Mouse (Mus musculus) cerebellum, adult 11-12 months (tissue): ENCODE results near the gene Ush2a.
A peak's percentile ranks its signal among the peaks of the same experiment; 100 is the strongest.

Experiments
- DNase-seq: peaks from one replicate; pipeline ENCODE4 v3.0.0; 2022

Gene Ush2a

DNA sequence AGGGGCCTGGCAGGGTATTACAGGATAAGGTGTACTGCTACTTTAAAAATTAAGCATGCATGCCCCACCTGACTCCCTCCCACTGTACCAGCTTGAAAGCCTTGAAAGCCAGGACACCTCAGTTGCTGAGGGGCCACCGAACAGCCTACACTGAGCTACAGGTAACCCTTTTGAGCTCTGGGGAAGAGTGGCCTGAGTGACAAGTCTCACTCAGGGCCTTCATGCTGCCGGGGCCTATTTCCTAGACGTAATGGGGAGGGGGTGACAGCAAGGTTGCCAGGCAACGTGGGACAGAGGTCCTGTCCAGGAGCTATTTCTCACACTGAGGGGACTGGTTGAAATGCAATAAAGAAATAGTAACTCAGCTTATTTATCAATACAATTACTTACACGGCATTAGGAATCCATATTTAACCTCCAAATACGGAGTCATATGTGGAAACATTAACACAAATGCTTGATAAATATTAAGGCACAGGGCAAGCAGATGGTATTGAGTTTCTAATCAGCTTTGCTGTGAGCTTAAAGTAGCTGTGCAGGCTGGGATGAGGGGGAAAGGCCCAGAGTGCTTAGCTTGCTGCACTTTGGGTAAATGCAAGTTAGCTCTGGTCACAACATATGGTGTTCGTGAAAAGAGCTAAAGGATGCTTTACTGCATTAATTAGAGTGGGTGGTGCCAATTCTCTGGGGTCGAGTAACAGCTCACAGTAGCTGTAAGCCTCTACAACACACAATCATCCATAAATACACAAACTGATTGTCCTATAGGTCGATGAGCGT lies at the start of gene Ush2a:
Gene Ush2a, plus strand, starts transcription at position 121 of the 780 bp plus-strand sequence.
- no peak for DNase-seq

GRCm38 (mm10) chr1:188214885-188215611 lies 46.8 kb upstream of the Ush2a start:
- DNase-seq = no peak

- no peak for DNase-seq
These were observed 40.5 kb upstream of the Ush2a start for GRCm38 (mm10) chr1:188221226-188221792.

GRCm38 (mm10) chr1:188233036-188233724 lies 28.6 kb upstream of the Ush2a start:
- no peak for DNase-seq

GRCm38 (mm10) chr1:188238636-188239035 lies 23.2 kb upstream of the Ush2a start:
- no peak for DNase-seq

- DNase-seq = no peak
These were observed 20.1 kb upstream of the Ush2a start for GRCm38 (mm10) chr1:188241766-188242165.

- no peak for DNase-seq
These were observed 4.3 kb upstream of the Ush2a start for GRCm38 (mm10) chr1:188257500-188257899.

- DNase-seq = no peak
These were observed 1.3 kb upstream of the Ush2a start for GRCm38 (mm10) chr1:188260259-188261107.

- DNase-seq = no peak
These were observed 5.4 kb downstream of the Ush2a start for GRCm38 (mm10) chr1:188267127-188267722.

DNA sequence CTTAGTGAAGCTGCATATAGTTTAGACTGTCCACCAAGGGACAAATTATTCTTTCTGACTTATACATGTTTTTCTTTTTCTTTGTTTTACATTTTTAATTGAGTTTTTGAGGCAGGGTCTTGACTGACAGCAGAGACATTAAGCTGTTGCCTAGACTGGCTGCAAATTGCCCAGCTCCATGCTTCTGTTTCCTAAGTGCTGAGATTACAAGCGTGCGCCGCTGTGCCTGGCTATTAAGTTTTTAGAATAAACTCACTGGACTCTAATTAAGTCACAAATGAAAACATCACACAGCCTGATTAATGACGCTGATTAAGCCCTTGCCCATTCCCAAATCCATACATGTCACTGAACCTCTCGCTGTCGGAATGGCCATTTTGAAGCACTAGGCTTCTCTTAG lies 7.2 kb downstream of the Ush2a start:
- DNase-seq = no peak

DNA sequence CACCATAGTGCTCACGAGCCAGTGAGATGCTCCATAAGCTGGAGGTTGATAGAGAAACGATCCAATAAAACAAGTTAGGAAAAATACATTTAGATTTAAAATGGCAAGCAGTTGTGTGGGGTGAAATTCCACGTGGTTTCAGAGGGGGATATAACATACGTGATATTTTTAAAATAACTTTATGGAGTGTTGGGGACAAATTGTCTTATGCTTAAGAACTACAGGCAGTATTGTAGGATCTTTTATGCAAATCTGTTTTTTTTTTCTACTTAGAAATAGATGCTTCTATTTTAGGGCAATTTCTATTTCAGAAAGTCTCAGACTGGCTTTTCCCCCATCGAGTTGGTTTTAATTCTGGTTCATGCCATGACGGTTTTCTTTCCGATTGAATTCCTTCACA lies 51.5 kb downstream of the Ush2a start:
- no peak for DNase-seq

DNA sequence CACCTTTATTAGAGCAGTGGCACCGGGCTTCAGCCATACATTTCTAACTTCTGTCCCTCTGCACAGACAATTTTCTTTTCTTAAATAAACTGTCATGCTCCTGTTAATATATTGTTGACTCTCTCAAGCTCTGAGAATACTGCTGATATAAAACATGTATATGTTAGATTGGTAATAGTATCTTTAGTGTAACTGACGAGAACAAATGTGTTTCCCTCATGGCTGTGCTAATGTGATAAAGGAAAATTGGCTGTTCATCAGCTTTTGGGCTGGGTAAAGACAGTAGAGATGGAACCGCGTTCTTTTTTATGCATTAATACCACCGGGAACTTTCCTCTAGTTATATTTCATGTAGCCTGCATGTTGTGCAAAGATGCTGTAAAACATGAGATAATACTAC lies 54.8 kb downstream of the Ush2a start:
- DNase-seq = no peak

GRCm38 (mm10) chr1:188320204-188320603 lies 58.4 kb downstream of the Ush2a start:
- DNase-seq = no peak

GRCm38 (mm10) chr1:188321534-188321933 lies 59.7 kb downstream of the Ush2a start:
- no peak for DNase-seq

DNA sequence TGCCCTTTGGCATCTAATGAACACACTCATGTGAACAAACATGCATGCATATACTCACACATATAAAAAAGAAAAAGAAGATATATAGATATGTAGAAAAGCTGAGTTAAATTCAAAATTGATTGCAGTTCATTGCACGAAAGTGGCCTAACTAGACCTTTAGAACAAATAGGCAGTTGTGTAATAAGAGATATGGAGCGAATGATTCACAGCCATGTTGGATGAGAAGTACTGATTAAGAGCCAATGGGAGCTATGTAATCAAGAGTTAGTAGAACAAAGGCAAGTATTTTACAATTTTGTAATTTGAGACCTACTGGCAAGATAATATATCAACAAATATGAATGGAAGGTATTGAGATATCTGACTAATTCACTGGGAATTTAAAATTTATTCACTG lies 68.6 kb downstream of the Ush2a start:
- DNase-seq = no peak

- peak; percentile 8 for DNase-seq
These were observed 72.1 kb downstream of the Ush2a start for GRCm38 (mm10) chr1:188333936-188334335.

GRCm38 (mm10) chr1:188347762-188348161 lies 85.9 kb downstream of the Ush2a start:
- no peak for DNase-seq

DNA sequence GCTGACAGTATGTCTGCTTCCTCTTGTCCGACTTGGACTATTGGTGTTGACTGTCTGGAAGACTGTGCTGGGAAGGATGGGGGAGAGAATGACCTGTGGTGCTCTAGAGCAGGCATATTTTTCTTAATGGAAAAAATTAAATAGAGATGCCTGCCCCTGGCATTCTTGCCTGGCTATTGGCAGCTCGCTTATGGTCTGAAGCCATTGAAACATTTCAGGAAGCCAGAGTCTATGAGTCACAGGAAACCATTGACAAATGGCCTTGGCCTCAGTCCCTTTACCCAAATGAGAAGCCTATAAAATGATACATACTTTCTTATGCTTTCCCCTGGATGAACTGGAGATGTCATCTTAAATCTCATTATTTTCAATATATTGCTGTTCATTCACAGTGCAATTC lies 92.9 kb downstream of the Ush2a start:
- no peak for DNase-seq

DNA sequence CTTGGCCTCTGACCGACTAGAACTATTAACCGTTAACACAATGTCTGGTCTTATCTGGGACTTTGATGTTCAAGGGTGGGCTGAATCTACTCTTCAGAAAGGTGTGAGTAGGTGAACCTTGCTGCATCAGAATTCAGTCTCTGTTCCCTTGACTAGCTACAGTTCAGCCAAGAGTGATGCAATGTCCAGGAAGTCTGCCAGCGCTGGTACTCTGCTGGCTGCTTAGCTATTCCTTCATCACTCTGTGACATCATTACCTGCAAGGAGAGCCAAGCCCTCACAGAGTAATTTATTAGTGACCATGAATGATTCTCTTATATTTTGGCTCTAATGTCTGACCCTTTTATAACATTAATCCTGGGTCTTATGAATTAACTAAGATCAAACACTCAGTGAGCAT lies 101.7 kb downstream of the Ush2a start:
- DNase-seq = no peak

- no peak for DNase-seq
These were observed 123.4 kb downstream of the Ush2a start for GRCm38 (mm10) chr1:188385180-188385579.

DNA sequence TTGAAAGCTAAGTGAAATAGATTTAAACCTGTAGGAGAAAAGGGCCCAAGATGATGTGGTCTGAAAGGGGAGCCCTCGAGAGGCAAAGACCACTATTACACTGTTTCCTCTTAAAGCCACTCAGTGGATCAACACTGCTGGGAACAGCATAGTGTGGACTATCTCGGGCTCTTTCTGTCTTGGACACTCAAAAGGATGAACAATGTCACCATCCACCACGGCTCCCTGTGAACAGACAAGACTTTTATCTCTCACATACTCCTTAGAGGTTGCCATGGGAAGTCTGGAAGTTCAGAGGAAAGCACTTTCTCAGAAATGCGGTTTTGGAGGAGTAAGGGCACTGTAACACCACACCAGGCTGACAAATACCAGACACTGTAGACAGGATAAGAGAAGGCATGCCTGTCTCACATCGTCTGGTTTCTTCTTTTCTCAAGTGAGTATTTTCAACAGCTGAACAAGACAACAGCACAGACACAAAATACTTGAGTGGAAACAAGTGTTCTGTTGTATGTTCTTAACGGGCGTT lies 124.0 kb downstream of the Ush2a start:
- no peak for DNase-seq

GRCm38 (mm10) chr1:188387321-188387720 lies 125.5 kb downstream of the Ush2a start:
- DNase-seq = no peak
